29 mouse cellular contexts compared by ENCODE assay signal in genomic region chr9:58669819-58670218, GRCm38 (mm10).
"Had no signal": no experiment of that assay in that cellular context is flagged by ENCODE, and none has a peak within 500 bp of the region (broad histone marks: within the 10 kb centered on the region; RNA-seq: fewer than 3 reads in every experiment).

No protein-coding gene starts in this region.

- DNase-seq: heart, postnatal 10 days; heart, postnatal 14 days; heart, postnatal 36 days; heart, postnatal 4 days; kidney, adult 11 months; kidney, adult 18-20 months; kidney, adult 2 months; kidney, adult 8-10 months; kidney, adult 9 months; kidney, postnatal 10 days; kidney, postnatal 14 days; kidney, postnatal 25 days; kidney, postnatal 36 days; kidney, postnatal 4 days; layer of hippocampus, adult 9-11 months; layer of hippocampus, postnatal 36 days had no signal

- H3K27me3 ChIP-seq: heart, embryonic 12.5 days; heart, embryonic 13.5 days; heart, embryonic 15.5 days; hindbrain, embryonic 12.5 days; hindbrain, embryonic 13.5 days; hindbrain, embryonic 15.5 days; intestine, embryonic 15.5 days; kidney, embryonic 15.5 days had no signal

- H3K4me2 ChIP-seq: heart, embryonic 11.5 days; heart, embryonic 12.5 days; heart, embryonic 13.5 days; heart, embryonic 15.5 days; hindbrain, embryonic 12.5 days; hindbrain, embryonic 13.5 days; hindbrain, embryonic 14.5 days; hindbrain, embryonic 15.5 days; intestine, embryonic 15.5 days; kidney, embryonic 15.5 days had no signal

- H3K4me3 ChIP-seq: heart, embryonic 12.5 days; heart, embryonic 13.5 days; heart, embryonic 15.5 days; hindbrain, embryonic 10.5 days; hindbrain, embryonic 12.5 days; hindbrain, embryonic 13.5 days; hindbrain, embryonic 15.5 days; intestine, embryonic 15.5 days; kidney, embryonic 15.5 days; layer of hippocampus, adult 2 months; left cerebral cortex, adult 2 months had no signal

- H3K36me3 ChIP-seq: hindbrain, embryonic 13.5 days; hindbrain, embryonic 15.5 days; intestine, embryonic 15.5 days had no signal
